Mouse (Mus musculus) intestine, postnatal 0 days (tissue): ENCODE measurements at regions not wholly inside any gene's neighbourhood (a gene's known extent, or its start where the extent isn't known, plus 50 kb on each side); places are given as distances from the start of the nearest gene placed in this dataset.

Experiments
- ATAC-seq: fragments of 200-750 bp; cut with Nextera tagmentation; 2 replicates; pipeline ENCODE4 v1.8.0; 2017; ENCODE audit warnings: mild to moderate bottlenecking, moderate TSS enrichment, moderate library complexity
- H3K27ac ChIP-seq: fragments of 300-500 bp; sonication (generic); 2 replicates; pipeline ENCODE4 v1.5.1; 2014; ENCODE audit warnings: mild to moderate bottlenecking, low read depth, low read length, moderate library complexity
- H3K27me3 ChIP-seq: fragments of 300-500 bp; sonication (generic); replicated peaks from 2 replicates; pipeline ENCODE4 v1.6.1; 2014; ENCODE audit warnings: low read length, mixed read lengths; ENCODE audit not compliant: control insufficient read depth, insufficient read depth
- H3K36me3 ChIP-seq: fragments of 300-500 bp; sonication (generic); 2 replicates; pipeline ENCODE4 v1.6.1; 2014; ENCODE audit warnings: mild to moderate bottlenecking, moderate library complexity; ENCODE audit not compliant: control insufficient read depth, insufficient read depth
- H3K4me1 ChIP-seq: fragments of 300-500 bp; sonication (generic); replicated peaks from 2 replicates; pipeline ENCODE4 v1.6.1; 2014; ENCODE audit warnings: antibody characterized with exemption, low read length, mixed read lengths; ENCODE audit not compliant: control insufficient read depth, insufficient read depth
- H3K4me2 ChIP-seq: fragments of 300-500 bp; sonication (generic); replicated peaks from 2 replicates; pipeline ENCODE4 v1.6.1; 2014; ENCODE audit warnings: low read depth, mild to moderate bottlenecking, moderate library complexity
- H3K4me3 ChIP-seq: fragments of 300-500 bp; sonication (generic); 2 replicates; pipeline ENCODE4 v1.5.1; 2014; ENCODE audit warnings: low read depth, low read length
- H3K9ac ChIP-seq: fragments of 300-500 bp; sonication (generic); 2 replicates; pipeline ENCODE4 v1.6.1; 2014; ENCODE audit warnings: mild to moderate bottlenecking, low read depth, low read length
- H3K9me3 ChIP-seq: fragments of 300-500 bp; sonication (generic); 2 replicates; pipeline ENCODE4 v1.6.1; 2016; ENCODE audit warnings: mixed run types; ENCODE audit not compliant: control insufficient read depth
- CTCF ChIP-seq: sonication (generic); IDR thresholded peaks from 2 replicates; pipeline ENCODE4 v1.5.1; 2016; ENCODE audit warnings: low read depth, mild to moderate bottlenecking, control low read depth, antibody characterized with exemption, moderate library complexity
- WGBS: fragments of 180-500 bp; shearing (Covaris S2); extraction: QIAGEN DNeasy Blood & Tissue Kit; methylation state at CpG from one replicate; pipeline ENCODE4 v1.1.7; 2014; 5-methylcytosine and 5-hydroxymethylcytosine counted together

GRCm38 (mm10) chr5:125946729-125947128, 415.2 kb downstream of the Tmem132b start:
- Histone ChIP-seq H3K9me3 (no peaks in the 10 kb centered on the region), H3K4me3 (no peak overlapping the region), H3K27me3 (no peaks in the 10 kb centered on the region), H3K36me3 (no peaks in the 10 kb centered on the region), H3K4me2 (no peak overlapping the region), H3K4me1 (no peaks in the 10 kb centered on the region), H3K9ac (no peak overlapping the region), H3K27ac (no peak overlapping the region)
- TF ChIP-seq CTCF: no peak
- WGBS: 83% methylated on average over 4 of the region's 4 CpGs
- no peak for ATAC-seq

- Histone ChIP-seq H3K4me2 (no peak overlapping the region), H3K36me3 (no peaks in the 10 kb centered on the region), H3K9me3 (no peaks in the 10 kb centered on the region), H3K4me3 (no peak overlapping the region), H3K9ac (no peak overlapping the region), H3K4me1 (no peaks in the 10 kb centered on the region), H3K27ac (no peak overlapping the region), H3K27me3 (no peaks in the 10 kb centered on the region)
- WGBS: 63% methylated on average over 6 of the region's 6 CpGs
- no peak for TF ChIP-seq CTCF
- no peak for ATAC-seq
Measured at GRCm38 (mm10) chr5:125951641-125952040, 420.1 kb downstream of the Tmem132b start.

- WGBS: 68% methylated on average over 8 of the region's 8 CpGs
- ATAC-seq: no peak
- no peak overlapping the region for H3K4me2 ChIP-seq
- no peak overlapping the region for H3K4me3 ChIP-seq
- no peaks in the 10 kb centered on the region for H3K9me3 ChIP-seq
- no peaks in the 10 kb centered on the region for H3K36me3 ChIP-seq
- H3K27me3 ChIP-seq: no peaks in the 10 kb centered on the region
- no peak overlapping the region for H3K9ac ChIP-seq
- H3K4me1 ChIP-seq: no peaks in the 10 kb centered on the region
- H3K27ac ChIP-seq: no peak overlapping the region
- TF ChIP-seq CTCF: peak; percentile 62
Measured at GRCm38 (mm10) chr5:125964039-125964438, 432.5 kb downstream of the Tmem132b start.

GRCm38 (mm10) chr5:125968151-125968550, 436.6 kb downstream of the Tmem132b start:
- Histone ChIP-seq H3K27ac (no peak overlapping the region), H3K4me3 (no peak overlapping the region), H3K4me2 (no peak overlapping the region), H3K27me3 (no peaks in the 10 kb centered on the region), H3K9ac (no peak overlapping the region), H3K9me3 (no peaks in the 10 kb centered on the region), H3K36me3 (no peaks in the 10 kb centered on the region), H3K4me1 (no peaks in the 10 kb centered on the region)
- ATAC-seq: no peak
- TF ChIP-seq CTCF: no peak
- 55% methylated on average over 4 of the region's 4 CpGs for WGBS

- Histone ChIP-seq H3K9me3 (no peaks in the 10 kb centered on the region), H3K4me3 (no peak overlapping the region), H3K4me2 (no peak overlapping the region), H3K4me1 (no peaks in the 10 kb centered on the region), H3K36me3 (no peaks in the 10 kb centered on the region), H3K27me3 (no peaks in the 10 kb centered on the region), H3K9ac (no peak overlapping the region), H3K27ac (no peak overlapping the region)
- TF ChIP-seq CTCF: no peak
- ATAC-seq: no peak
- 65% methylated on average over 1 of the region's 1 CpGs for WGBS
Measured at GRCm38 (mm10) chr5:125974035-125974434, 442.5 kb downstream of the Tmem132b start.

GRCm38 (mm10) chr5:125979801-125980200, 448.2 kb downstream of the Tmem132b start:
- ATAC-seq: no peak
- Histone ChIP-seq H3K9me3 (no peaks in the 10 kb centered on the region), H3K9ac (no peak overlapping the region), H3K4me2 (no peak overlapping the region), H3K4me1 (no peaks in the 10 kb centered on the region), H3K36me3 (no peaks in the 10 kb centered on the region), H3K4me3 (no peak overlapping the region), H3K27ac (no peak overlapping the region), H3K27me3 (no peaks in the 10 kb centered on the region)
- WGBS: 83% methylated on average over 6 of the region's 6 CpGs
- no peak for TF ChIP-seq CTCF

GRCm38 (mm10) chr5:125985356-125985755, 453.8 kb downstream of the Tmem132b start:
- Histone ChIP-seq H3K9ac (no peak overlapping the region), H3K27me3 (no peaks in the 10 kb centered on the region), H3K27ac (no peak overlapping the region), H3K4me3 (no peak overlapping the region), H3K9me3 (no peaks in the 10 kb centered on the region), H3K36me3 (no peaks in the 10 kb centered on the region), H3K4me1 (no peaks in the 10 kb centered on the region), H3K4me2 (no peak overlapping the region)
- no peak for TF ChIP-seq CTCF
- ATAC-seq: no peak
